Mouse (Mus musculus) CH12.LX (cell line): ENCODE results near the gene 1700066M21Rik. TPM values are rescaled to one million over a fixed set of nuclear protein-coding genes. Genes with fewer than 3 reads are reported as not detected.

ENCODE experiments used
- DNase-seq: peaks from one replicate; pipeline ENCODE4 v3.0.0-alpha.2; 2013; ENCODE audit errors: extremely low read depth
- H3K27ac ChIP-seq: 2 replicates; pipeline ENCODE4 v1.5.1; 2012; ENCODE audit warnings: low read depth, mild to moderate bottlenecking, control low read depth, moderate library complexity; ENCODE audit not compliant: insufficient read depth
- H3K27me3 ChIP-seq: replicated peaks from 2 replicates; pipeline ENCODE3; 2012; ENCODE audit warnings: inconsistent platforms
- H3K36me3 ChIP-seq, 2 experiments: replicated peaks in 1 of 2; 2 replicates each; pipeline versions ENCODE3 to v1.6.1; 2012; ENCODE audit warnings: inconsistent platforms in 1 of 2, low read length in 1 of 2, mild to moderate bottlenecking in 1 of 2, mixed read lengths in 1 of 2, moderate library complexity in 1 of 2; ENCODE audit not compliant: control insufficient read depth in 1 of 2, insufficient read depth in 1 of 2
- H3K4me1 ChIP-seq, 2 experiments: 2 replicates each; pipeline ENCODE4 v1.6.1; 2012; ENCODE audit warnings: inconsistent platforms in 1 of 2, moderate library complexity in 1 of 2; ENCODE audit not compliant: insufficient read depth in 2 of 2, control insufficient read depth in 1 of 2
- H3K4me2 ChIP-seq: 2 replicates; pipeline ENCODE4 v1.6.1; 2012; ENCODE audit warnings: low read depth, mild to moderate bottlenecking, control low read depth; ENCODE audit not compliant: poor library complexity, insufficient read depth, severe bottlenecking
- H3K4me3 ChIP-seq, 3 experiments: fragments of 150-350 bp in 1 of 3; sonication (generic) in 1 of 3; replicated peaks in 1 of 3; 2 replicates each; pipeline versions ENCODE3 to v1.5.1; 2011 to 2012; ENCODE audit warnings: low read depth in 2 of 3, low read length in 2 of 3, mild to moderate bottlenecking in 2 of 3, moderate library complexity in 2 of 3, control low read depth in 1 of 3, improper control_type of control experiment in 1 of 3, inconsistent platforms in 1 of 3, mixed read lengths in 1 of 3; ENCODE audit not compliant: poor library complexity in 1 of 3
- H3K79me2 ChIP-seq: replicated peaks from 2 replicates; pipeline ENCODE4 v1.6.1; 2012; ENCODE audit warnings: mild to moderate bottlenecking, moderate library complexity; ENCODE audit not compliant: control insufficient read depth, poor library complexity, insufficient read depth, severe bottlenecking; ENCODE audit errors: extremely low read depth
- H3K9ac ChIP-seq: 2 replicates; pipeline ENCODE4 v1.6.1; 2012; ENCODE audit warnings: low read depth, mild to moderate bottlenecking, control low read depth, moderate library complexity; ENCODE audit not compliant: insufficient read depth
- H3K9me3 ChIP-seq: replicated peaks from 2 replicates; pipeline ENCODE3; 2012; ENCODE audit warnings: low read length, inconsistent platforms, mixed read lengths
- CHD2 ChIP-seq: IDR thresholded peaks from 2 replicates; pipeline ENCODE4 v1.6.1; 2011; ENCODE audit warnings: low read length, improper control_type of control experiment
- E2F4 ChIP-seq: IDR thresholded peaks from 2 replicates; pipeline ENCODE4 v1.6.1; 2011; ENCODE audit warnings: low read depth, low read length, improper control_type of control experiment; ENCODE audit not compliant: insufficient replicate concordance
- ETS1 ChIP-seq: conservative IDR thresholded peaks from 2 replicates; pipeline ENCODE4 v1.6.1; 2012; ENCODE audit warnings: low read depth, mild to moderate bottlenecking, inconsistent platforms, low read length, improper control_type of control experiment, moderate library complexity
- HCFC1 ChIP-seq: IDR thresholded peaks from 2 replicates; pipeline ENCODE4 v1.6.1; 2012; ENCODE audit warnings: low read depth, mild to moderate bottlenecking, inconsistent platforms, low read length, improper control_type of control experiment
- KAT2A ChIP-seq: IDR thresholded peaks from 2 replicates; pipeline ENCODE4 v1.6.1; 2012; ENCODE audit warnings: low read length, improper control_type of control experiment, inconsistent platforms; ENCODE audit not compliant: insufficient replicate concordance
- MAFK ChIP-seq: IDR thresholded peaks from 2 replicates; pipeline ENCODE4 v1.6.1; 2011; ENCODE audit warnings: low read length, improper control_type of control experiment; ENCODE audit not compliant: insufficient replicate concordance
- MAZ ChIP-seq: IDR thresholded peaks from 2 replicates; pipeline ENCODE4 v1.6.1; 2012; ENCODE audit warnings: low read depth, mild to moderate bottlenecking, inconsistent platforms, low read length, improper control_type of control experiment, moderate library complexity
- MXI1 ChIP-seq: IDR thresholded peaks from 2 replicates; pipeline ENCODE4 v1.6.1; 2011; ENCODE audit warnings: mild to moderate bottlenecking, low read depth, low read length, improper control_type of control experiment
- MYC ChIP-seq: IDR thresholded peaks from 2 replicates; pipeline ENCODE4 v1.6.1; 2011; ENCODE audit warnings: low read depth, mild to moderate bottlenecking, improper control_type of control experiment, low read length
- NRF1 ChIP-seq: IDR thresholded peaks from 2 replicates; pipeline ENCODE4 v1.6.1; 2014; ENCODE audit warnings: low read depth, mild to moderate bottlenecking, inconsistent platforms, low read length, improper control_type of control experiment, moderate library complexity
- POLR2AphosphoS2 ChIP-seq: IDR thresholded peaks from 2 replicates; pipeline ENCODE4 v1.6.1; 2011; ENCODE audit warnings: low read depth, low read length, improper control_type of control experiment
- RAD21 ChIP-seq: IDR thresholded peaks from 2 replicates; pipeline ENCODE4 v1.6.1; 2011; ENCODE audit warnings: low read depth, mild to moderate bottlenecking, low read length, improper control_type of control experiment, moderate library complexity
- RCOR1 ChIP-seq: conservative IDR thresholded peaks from 2 replicates; pipeline ENCODE4 v1.6.1; 2012; ENCODE audit warnings: low read depth, mild to moderate bottlenecking, inconsistent platforms, low read length, improper control_type of control experiment
- SMC3 ChIP-seq: IDR thresholded peaks from 2 replicates; pipeline ENCODE4 v1.6.1; 2011; ENCODE audit warnings: low read depth, low read length, improper control_type of control experiment
- TBP ChIP-seq: conservative IDR thresholded peaks from 2 replicates; pipeline ENCODE4 v1.6.1; 2011; ENCODE audit warnings: low read depth, low read length, improper control_type of control experiment
- TCF12 ChIP-seq: IDR thresholded peaks from 2 replicates; pipeline ENCODE4 v1.6.1; 2014; ENCODE audit warnings: low read depth, mild to moderate bottlenecking, inconsistent platforms, low read length, improper control_type of control experiment
- ZKSCAN1 ChIP-seq: IDR thresholded peaks from 2 replicates; pipeline ENCODE4 v1.6.1; 2012; ENCODE audit warnings: low read depth, inconsistent platforms, low read length, improper control_type of control experiment, borderline replicate concordance
- ZNF384 ChIP-seq: IDR thresholded peaks from 2 replicates; pipeline ENCODE4 v1.6.1; 2012; ENCODE audit warnings: low read depth, low read length, improper control_type of control experiment, inconsistent platforms
- dilution Hi-C: fragments of 300-500 bp; cut with MboI; formaldehyde crosslinking; loops from 2 replicates; pipeline ENCODE4 v1.14.3; 2020; ENCODE audit warnings: low sequenced_read_pairs; ENCODE audit not compliant: extremely low pct_unique_long_range_greater_than_20kb, extremely low pct_ligation_motif_present
- in situ Hi-C: fragments of 300-500 bp; cut with MboI; formaldehyde crosslinking; loops from 3 replicates; pipeline ENCODE4 v1.14.3; 2019; ENCODE audit warnings: low sequenced_read_pairs, low pct_ligation_motif_present, low pct_unique_long_range_greater_than_20kb, mixed read lengths
- polyA plus RNA-seq: library from polyadenylated mRNA; unstranded; fragments of >175 nt; gene quantifications from 2 replicates; pipeline ENCODE4 v1.2.1, GENCODE M21; 2012; ENCODE audit warnings: low read depth; ENCODE audit not compliant: insufficient read length
- total RNA-seq, 2 experiments: library from RNA; depleted of rRNA; stranded (reverse); fragments of 300-350 nt in 1 of 2; fragments of >200 nt in 1 of 2; gene quantifications; 2 replicates each; pipeline ENCODE4 v1.2.3; 2012 to 2014

1700066M21Rik gene
- total and polyA plus RNA-seq, 3 experiments: 7.0 to 17.4 (median 8.0) TPM

DNA sequence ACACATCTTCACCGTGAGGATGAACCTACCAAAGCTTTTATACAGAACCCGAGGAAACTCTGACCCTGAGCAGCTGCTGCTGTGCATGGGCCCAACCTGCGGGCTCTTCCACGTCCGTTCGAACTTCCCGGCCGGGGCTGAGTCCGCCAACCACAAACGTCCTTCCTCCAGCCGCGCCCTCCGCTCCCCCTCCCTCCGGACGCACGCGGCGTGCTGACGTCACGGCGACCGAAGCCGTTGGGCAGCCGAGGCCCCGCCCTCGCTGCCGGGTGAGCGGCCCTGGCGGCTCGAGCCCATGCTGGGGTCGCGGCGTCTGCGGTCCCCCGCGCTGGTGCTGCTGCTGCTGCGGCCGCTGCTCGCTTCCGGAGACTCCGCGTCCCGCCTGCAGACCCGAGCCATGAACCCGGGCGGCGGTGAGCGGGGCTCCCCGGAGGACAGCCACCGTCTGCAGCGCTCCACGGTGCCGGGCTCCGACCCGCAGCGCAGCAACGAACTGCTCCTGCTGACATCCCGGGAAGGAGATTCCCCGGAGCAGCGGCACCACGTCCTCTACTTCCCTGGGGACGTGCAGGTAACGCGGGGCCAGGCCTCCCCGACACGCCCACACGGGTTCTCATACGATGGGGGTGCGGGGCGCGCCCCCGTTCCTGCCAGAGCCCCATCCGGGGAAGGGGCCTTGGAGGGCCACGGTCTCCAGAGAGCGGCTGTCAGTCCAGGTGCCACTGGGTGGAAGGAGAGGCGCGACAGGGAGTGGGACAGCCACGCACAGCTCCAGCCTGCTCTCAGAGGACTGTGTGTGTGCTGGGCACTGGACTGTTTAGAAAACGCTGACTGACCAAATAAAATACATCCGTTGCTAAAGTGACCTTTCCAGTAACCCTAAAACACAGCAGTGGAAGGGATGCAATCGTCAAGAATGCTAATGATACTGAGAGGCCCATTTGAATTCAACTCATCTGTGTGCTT lies at the start of gene 1700066M21Rik (continued):
- no peak for TF ChIP-seq ETS1

DNA sequence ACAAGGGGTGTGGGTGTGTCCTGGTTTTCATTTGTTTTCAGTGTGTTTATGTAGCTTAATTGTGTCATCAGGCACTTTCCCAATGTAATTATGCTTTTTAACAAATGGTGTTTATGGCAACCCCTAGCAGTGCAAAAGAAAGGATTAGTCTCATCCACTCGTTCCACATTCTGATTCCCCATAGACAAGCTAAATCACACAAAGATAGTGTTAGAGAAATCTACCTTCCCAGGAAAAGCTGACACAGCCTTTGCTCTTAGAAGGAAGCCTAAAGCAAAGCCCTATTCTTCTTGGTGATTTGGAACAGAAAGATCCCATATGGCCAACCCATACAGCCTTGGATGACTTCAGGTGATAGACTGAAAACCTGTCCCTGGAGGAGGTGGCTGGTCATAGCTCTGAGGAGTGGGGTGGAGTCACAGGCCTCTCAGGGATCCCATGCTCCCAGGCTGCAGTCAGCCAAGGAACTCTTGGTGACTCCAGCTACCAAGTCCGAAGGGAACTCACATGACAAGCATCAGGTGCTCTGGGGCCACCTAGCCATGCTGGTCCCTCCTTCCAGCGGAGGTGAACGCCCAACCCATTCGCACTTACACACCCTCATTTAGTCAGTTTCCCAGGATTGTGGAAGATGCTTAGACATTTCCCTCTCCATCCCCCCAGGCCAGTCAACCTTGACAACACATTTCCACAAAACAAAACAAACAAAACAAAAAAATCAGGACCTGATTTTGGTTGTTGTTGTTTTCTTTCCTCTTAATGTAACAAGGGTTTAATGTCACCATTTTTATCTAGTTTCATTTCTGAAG lies 47.9 kb upstream of the 1700066M21Rik start:
- in situ Hi-C loops (loop anchor here (5.0 kb wide), 1 partner anchor 122 kb away; no protein-coding TSS in a partner anchor), dilution Hi-C loops (no loop called here)
- H3K4me2 ChIP-seq: no peak overlapping the region
- H3K9ac ChIP-seq: no peak overlapping the region
- H3K27ac ChIP-seq: no peak overlapping the region
- TF ChIP-seq CHD2: no peak
- no peak for TF ChIP-seq MXI1
- no peak for TF ChIP-seq RCOR1
- no peak for TF ChIP-seq TCF12
- TF ChIP-seq KAT2A: no peak
- no peak for TF ChIP-seq TBP
- no peak for TF ChIP-seq HCFC1
- no peak for TF ChIP-seq MAZ
- no peak for TF ChIP-seq NRF1
- TF ChIP-seq ZKSCAN1: no peak
- TF ChIP-seq SMC3: no peak
- no peak for TF ChIP-seq POLR2AphosphoS2
- TF ChIP-seq MYC: no peak
- TF ChIP-seq ZNF384: no peak
- TF ChIP-seq MAFK: no peak
- TF ChIP-seq RAD21: no peak
- TF ChIP-seq E2F4: no peak
- H3K9me3 ChIP-seq: no peaks in the 10 kb centered on the region
- H3K36me3 ChIP-seq: no peaks in the 10 kb centered on the region
- DNase-seq: no peak
- H3K4me1 ChIP-seq: peaks cover 2 to 31% of the 10 kb centered on the region in 2 experiments; a peak in 3 of 4 replicates
- no peaks in the 10 kb centered on the region for H3K27me3 ChIP-seq
- no peaks in the 10 kb centered on the region for H3K79me2 ChIP-seq
- no peak overlapping the region for H3K4me3 ChIP-seq
